Mouse (Mus musculus): ENCODE results near the gene D3Ertd254e. TPM values are rescaled to one million over a fixed set of nuclear protein-coding genes. Genes with fewer than 3 reads are reported as not detected.

The D3Ertd254e gene
- total and polyA plus RNA-seq, 3 experiments = 3.7 to 29.6 (median 5.4) TPM

GRCm38 (mm10) chr3:36189243-36189642 is 38.4 kb downstream of the D3Ertd254e start:
- Histone ChIP-seq H3K4me1 (ENCODE audit: control insufficient read depth in 1 of 2, insufficient read depth in 2 of 2, low read length in 2 of 2) (no peaks in the 10 kb centered on the region), H3K27me3 (ENCODE audit: control insufficient read depth in 1 of 2, insufficient read depth in 2 of 2, low read length in 2 of 2) (peaks cover 4 to 11% of the 10 kb centered on the region in 2 experiments), H3K27ac (ENCODE audit: control insufficient read depth, low read depth, low read length) (no peak overlapping the region), H3K9me3 (replicated peaks; ENCODE audit: insufficient read depth, low read length) (no peaks in the 10 kb centered on the region), H3K4me3 (ENCODE audit: control insufficient read depth in 1 of 2, insufficient read depth in 1 of 2, low read depth in 2 of 2, low read length in 2 of 2) (no peak overlapping the region), H3K36me3 (ENCODE audit: control insufficient read depth in 1 of 2, insufficient read depth in 2 of 2, low read length in 2 of 2) (no peaks in the 10 kb centered on the region), H3K9ac (ENCODE audit: control insufficient read depth, low read depth, low read length, poor library complexity, severe bottlenecking) (no peak overlapping the region), H3K79me2 (ENCODE audit: control insufficient read depth, insufficient read depth, low read length, poor library complexity) (no peaks in the 10 kb centered on the region)
- no peak for DNase-seq (ENCODE audit: low read depth, low spot score)
- no peak for TF ChIP-seq CTCF (IDR thresholded peaks at IDR 0.05 in 2 of 3, conservative IDR thresholded peaks at IDR 0.05 in 1 of 3; ENCODE audit: control insufficient read depth in 1 of 3, insufficient read depth in 1 of 3, low read depth in 2 of 3, low read length in 3 of 3, poor library complexity in 1 of 3, severe bottlenecking in 1 of 3)
- TF ChIP-seq JUND (IDR thresholded peaks at IDR 0.05; ENCODE audit: low read depth, low read length) = no peak
- no peak for TF ChIP-seq TBP (IDR thresholded peaks at IDR 0.05; ENCODE audit: low read depth, low read length)

- no peak overlapping the region for H3K9ac ChIP-seq (ENCODE audit: control insufficient read depth, low read depth, low read length, poor library complexity, severe bottlenecking)
- TF ChIP-seq CHD2 (IDR thresholded peaks at IDR 0.05; ENCODE audit: low read length) (no peak), TBP (IDR thresholded peaks at IDR 0.05; ENCODE audit: low read depth, low read length) (no peak), CTCF (IDR thresholded peaks at IDR 0.05 in 2 of 3, conservative IDR thresholded peaks at IDR 0.05 in 1 of 3; ENCODE audit: control insufficient read depth in 1 of 3, insufficient read depth in 1 of 3, low read depth in 2 of 3, low read length in 3 of 3, poor library complexity in 1 of 3, severe bottlenecking in 1 of 3) (no peak), MAZ (IDR thresholded peaks at IDR 0.05; ENCODE audit: low read depth, low read length) (no peak)
- H3K4me3 ChIP-seq (ENCODE audit: control insufficient read depth in 1 of 2, insufficient read depth in 1 of 2, low read depth in 2 of 2, low read length in 2 of 2) = no peak overlapping the region
- H3K36me3 ChIP-seq (ENCODE audit: control insufficient read depth in 1 of 2, insufficient read depth in 2 of 2, low read length in 2 of 2) = no peaks in the 10 kb centered on the region
- DNase-seq (ENCODE audit: low read depth, low spot score) = no peak
- H3K9me3 ChIP-seq (replicated peaks; ENCODE audit: insufficient read depth, low read length) = no peaks in the 10 kb centered on the region
- H3K27ac ChIP-seq (ENCODE audit: control insufficient read depth, low read depth, low read length) = no peak overlapping the region
- H3K4me1 ChIP-seq (ENCODE audit: control insufficient read depth in 1 of 2, insufficient read depth in 2 of 2, low read length in 2 of 2) = no peaks in the 10 kb centered on the region
- H3K27me3 ChIP-seq (ENCODE audit: control insufficient read depth in 1 of 2, insufficient read depth in 2 of 2, low read length in 2 of 2) = peaks cover 3 to 6% of the 10 kb centered on the region in 2 experiments; a peak in 3 of 4 replicates
- H3K79me2 ChIP-seq (ENCODE audit: control insufficient read depth, insufficient read depth, low read length, poor library complexity) = no peaks in the 10 kb centered on the region
Observed at GRCm38 (mm10) chr3:36201098-36201497, 50.3 kb downstream of the D3Ertd254e start.

- H3K9me3 ChIP-seq (replicated peaks; ENCODE audit: insufficient read depth, low read length) = no peaks in the 10 kb centered on the region
- no peak overlapping the region for H3K4me3 ChIP-seq (ENCODE audit: control insufficient read depth in 1 of 2, insufficient read depth in 1 of 2, low read depth in 2 of 2, low read length in 2 of 2)
- H3K27me3 ChIP-seq (ENCODE audit: control insufficient read depth in 1 of 2, insufficient read depth in 2 of 2, low read length in 2 of 2) = peaks cover 6 to 10% of the 10 kb centered on the region in 2 experiments
- H3K9ac ChIP-seq (ENCODE audit: control insufficient read depth, low read depth, low read length, poor library complexity, severe bottlenecking) = no peak overlapping the region
- H3K79me2 ChIP-seq (ENCODE audit: control insufficient read depth, insufficient read depth, low read length, poor library complexity) = no peaks in the 10 kb centered on the region
- DNase-seq (ENCODE audit: low read depth, low spot score) = no peak
- H3K4me1 ChIP-seq (ENCODE audit: control insufficient read depth in 1 of 2, insufficient read depth in 2 of 2, low read length in 2 of 2) = no peaks in the 10 kb centered on the region
- TF ChIP-seq NRF1 (IDR thresholded peaks at IDR 0.05; ENCODE audit: insufficient read depth, low read depth, low read length, poor library complexity, severe bottlenecking) (no peak), NELFE (IDR thresholded peaks at IDR 0.05; ENCODE audit: low read depth, low read length) (no peak), TAL1 (IDR thresholded peaks at IDR 0.05; ENCODE audit: low read length) (no peak), USF1 (IDR thresholded peaks at IDR 0.05; ENCODE audit: low read depth, low read length) (no peak)
- H3K36me3 ChIP-seq (ENCODE audit: control insufficient read depth in 1 of 2, insufficient read depth in 2 of 2, low read length in 2 of 2) = no peaks in the 10 kb centered on the region
- H3K27ac ChIP-seq (ENCODE audit: control insufficient read depth, low read depth, low read length) = no peak overlapping the region
Observed at GRCm38 (mm10) chr3:36202932-36203331, 52.1 kb downstream of the D3Ertd254e start.
